Mouse (Mus musculus): ENCODE results near the gene Vip. TPM values are rescaled to one million over a fixed set of nuclear protein-coding genes. Genes with fewer than 3 reads are reported as not detected.

The Vip gene
- not detected in 2 replicates for polyA plus RNA-seq (2012)

GRCm38 (mm10) chr10:5639112-5639511, at the start of gene Vip:
Vip (plus strand) TSS chr10:5639218.

GRCm38 (mm10) chr10:5593464-5593863, 45.6 kb upstream of the Vip start, which contains the start of gene Myct1:
Myct1 (plus strand) TSS chr10:5593775.

Other genes starting within 250 kb of the Vip start
- gene Syne1, start 87.7 kb upstream of the Vip start, polyA plus RNA-seq (2012) = 6.8 and 10.4 TPM in 2 replicates
- 18.8 and 26.8 TPM in 2 replicates for gene Myct1, start 45.4 kb upstream of the Vip start, polyA plus RNA-seq (2012)
- gene Fbxo5, start 166.4 kb downstream of the Vip start, polyA plus RNA-seq (2012) = 6.0 and 8.3 TPM in 2 replicates
- gene Mtrf1l, start 184.7 kb downstream of the Vip start, polyA plus RNA-seq (2012) = 3.5 and 4.3 TPM in 2 replicates